Mouse (Mus musculus): ENCODE results near the gene 1810046K07Rik.

1810046K07Rik gene

GRCm38 (mm10) chr9:51305146-51305545 lies 23.6 kb downstream of the 1810046K07Rik start:
- CTCF ChIA-PET: interaction anchor here (1.0 kb wide), 1 partner anchor 9 kb away, joined by 4 read pairs; no protein-coding TSS in a partner anchor

GRCm38 (mm10) chr9:51303980-51304379 lies 24.7 kb downstream of the 1810046K07Rik start:
- CTCF ChIA-PET: no interaction called here

GRCm38 (mm10) chr9:51293541-51293940 lies 35.2 kb downstream of the 1810046K07Rik start:
- CTCF ChIA-PET: interaction anchor here (1.8 kb wide), 1 partner anchor 133 kb away, joined by 10 read pairs; no protein-coding TSS in a partner anchor

- CTCF ChIA-PET: interaction anchor here (0.6 to 1.8 kb wide), 3 partner anchors 114 to 132 kb away, joined by 4 to 10 read pairs (median 8); no protein-coding TSS in a partner anchor
Measured at GRCm38 (mm10) chr9:51292674-51293073, 36.0 kb downstream of the 1810046K07Rik start.

- CTCF ChIA-PET: interaction anchor here (1.2 kb wide), 1 partner anchor 129 kb away, joined by 12 read pairs; no protein-coding TSS in a partner anchor
Measured at GRCm38 (mm10) chr9:51290980-51291379, 37.7 kb downstream of the 1810046K07Rik start.

- CTCF ChIA-PET: no interaction called here
Measured at GRCm38 (mm10) chr9:51286079-51286478, 42.6 kb downstream of the 1810046K07Rik start.

- CTCF ChIA-PET: interaction anchor here (0.6 kb wide), 1 partner anchor 288 kb away, joined by 4 read pairs; no protein-coding TSS in a partner anchor
Measured at GRCm38 (mm10) chr9:51278500-51279381, 50.0 kb downstream of the 1810046K07Rik start, which contains the start of gene Colca2. Gene Colca2 (minus strand): TSS chr9:51278569.

GRCm38 (mm10) chr9:51277834-51278498 lies 50.8 kb downstream of the 1810046K07Rik start:
- CTCF ChIA-PET: interaction anchor here (0.6 kb wide), 1 partner anchor 287 kb away, joined by 4 read pairs; no protein-coding TSS in a partner anchor

- CTCF ChIA-PET: no interaction called here
Measured at GRCm38 (mm10) chr9:51274678-51275077, 54.0 kb downstream of the 1810046K07Rik start.

- CTCF ChIA-PET: no interaction called here
Measured at GRCm38 (mm10) chr9:51273581-51274154, 55.0 kb downstream of the 1810046K07Rik start.

GRCm38 (mm10) chr9:51272102-51272501 lies 56.6 kb downstream of the 1810046K07Rik start:
- CTCF ChIA-PET: interaction anchor here (0.5 kb wide), 1 partner anchor 913 kb away, joined by 9 read pairs; no protein-coding TSS in a partner anchor

GRCm38 (mm10) chr9:51271073-51271472 lies 57.6 kb downstream of the 1810046K07Rik start:
- CTCF ChIA-PET: no interaction called here

- CTCF ChIA-PET: no interaction called here
Measured at GRCm38 (mm10) chr9:51268852-51269251, 59.9 kb downstream of the 1810046K07Rik start.

GRCm38 (mm10) chr9:51258426-51258825 lies 70.3 kb downstream of the 1810046K07Rik start:
- CTCF ChIA-PET: interaction anchor here (1.1 kb wide), 1 partner anchor 15 kb away, joined by 3 read pairs; no protein-coding TSS in a partner anchor

GRCm38 (mm10) chr9:51256780-51257502 lies 71.8 kb downstream of the 1810046K07Rik start:
- CTCF ChIA-PET: no interaction called here

Data from spleen, embryonic (tissue).